Mouse (Mus musculus) retina, embryonic 14.5 days (tissue): ENCODE measurements at regions not wholly inside any gene's neighbourhood (a gene's known extent, or its start where the extent isn't known, plus 50 kb on each side); places are given as distances from the start of the nearest gene placed in this dataset.

Source experiments
- DNase-seq: peaks from one replicate; pipeline ENCODE4 v3.0.0-alpha.2; 2015; ENCODE audit warnings: low spot score

GRCm38 (mm10) chr2:108913555-108913954 lies 367.0 kb upstream of the Kif18a start:
- no peak for DNase-seq

GRCm38 (mm10) chr2:108913967-108914366 lies 366.6 kb upstream of the Kif18a start:
- DNase-seq: no peak

GRCm38 (mm10) chr2:108919500-108920045 lies 361.0 kb upstream of the Kif18a start:
- no peak for DNase-seq

- DNase-seq: no peak
Observed at GRCm38 (mm10) chr2:108920111-108920510, 360.4 kb upstream of the Kif18a start.

- DNase-seq: no peak
Observed at GRCm38 (mm10) chr2:108935981-108936762, 344.4 kb upstream of the Kif18a start.

GRCm38 (mm10) chr2:108980921-108981320 lies 299.6 kb upstream of the Kif18a start:
- peak; percentile 60 for DNase-seq

GRCm38 (mm10) chr2:109016223-109016622 lies 264.3 kb upstream of the Kif18a start:
- no peak for DNase-seq

- no peak for DNase-seq
Observed at GRCm38 (mm10) chr2:109017018-109017707, 263.4 kb upstream of the Kif18a start.

GRCm38 (mm10) chr2:109038131-109038695 lies 242.3 kb upstream of the Kif18a start:
- DNase-seq: peak; percentile 67
